Mouse (Mus musculus): ENCODE measurements around the gene Ppip5k1. TPM values are rescaled to one million over a fixed set of nuclear protein-coding genes. Genes with fewer than 3 reads are reported as not detected.

Ppip5k1 gene
- polyA plus RNA-seq, 1 experiment: 14.9 TPM

DNA sequence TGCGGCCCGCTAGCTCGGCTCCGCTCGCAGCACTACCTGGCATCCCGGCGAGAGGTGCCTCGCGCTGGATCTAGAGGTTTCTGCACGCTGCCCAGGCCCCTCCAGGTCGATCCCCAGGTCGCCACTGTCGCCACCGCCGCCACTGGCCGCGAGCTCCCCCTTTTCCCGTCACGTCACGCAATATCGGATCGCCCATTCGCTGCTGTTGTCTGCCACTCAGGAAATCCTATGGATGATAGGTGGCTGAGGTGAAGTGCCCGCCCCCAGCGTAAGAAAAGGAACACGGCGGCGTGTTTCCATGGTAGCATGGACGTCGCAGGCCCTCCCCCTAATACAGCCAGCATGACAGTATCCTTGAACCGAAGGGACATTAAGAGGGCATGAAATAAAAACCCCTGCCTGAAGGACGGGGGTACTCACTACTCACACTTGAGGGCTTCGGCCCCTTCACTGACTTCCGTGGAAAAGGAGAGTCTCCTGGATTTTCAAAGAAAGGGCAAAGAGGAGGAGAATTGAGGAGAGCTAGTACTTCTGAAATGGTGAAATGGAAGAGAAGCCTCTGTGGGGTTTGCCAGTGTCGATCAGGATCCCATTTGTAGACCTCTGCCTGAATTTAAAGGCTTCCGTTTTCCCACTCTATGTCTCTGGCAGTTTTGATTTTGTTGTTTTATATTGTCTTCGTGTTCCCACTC, 83.8 kb downstream of the Ppip5k1 start, which contains the start of gene Trp53bp1:
Trp53bp1 (minus strand) TSS at position 172 of the 692 bp plus-strand sequence.
- no peaks in the 10 kb centered on the region for H3K9me3 ChIP-seq (replicated peaks; ENCODE audit: control insufficient read depth, insufficient read depth, low read length, poor library complexity, severe bottlenecking)
- no peak within 1 kb of the TSS for H3K27ac ChIP-seq (ENCODE audit: insufficient read depth, low read length)
- TF ChIP-seq POLR2A (IDR thresholded peaks at IDR 0.05; ENCODE audit: insufficient read depth, low read length) (no peak), EP300 (IDR thresholded peaks at IDR 0.05; ENCODE audit: insufficient read depth, low read depth, low read length) (no peak), CTCF (IDR thresholded peaks at IDR 0.05; ENCODE audit: low read depth, low read length) (no peak)
- no peaks in the 10 kb centered on the region for H3K4me1 ChIP-seq (ENCODE audit: control insufficient read depth, insufficient read depth, low read length)
- peak within 1 kb of the TSS; percentile 92 for H3K4me3 ChIP-seq (ENCODE audit: low read depth, low read length)
- peaks cover 2% of the 10 kb centered on the region; the same call in 1 of the 2 replicates for H3K27me3 ChIP-seq (ENCODE audit: control insufficient read depth, insufficient read depth, low read length, poor library complexity, severe bottlenecking)
- peak within 1 kb of the TSS; percentile 76 for H3K9ac ChIP-seq (ENCODE audit: low read depth, poor library complexity, severe bottlenecking)
- H3K36me3 ChIP-seq (ENCODE audit: control insufficient read depth, insufficient read depth, low read length, poor library complexity, severe bottlenecking): peaks cover 18% of the 10 kb centered on the region

DNA sequence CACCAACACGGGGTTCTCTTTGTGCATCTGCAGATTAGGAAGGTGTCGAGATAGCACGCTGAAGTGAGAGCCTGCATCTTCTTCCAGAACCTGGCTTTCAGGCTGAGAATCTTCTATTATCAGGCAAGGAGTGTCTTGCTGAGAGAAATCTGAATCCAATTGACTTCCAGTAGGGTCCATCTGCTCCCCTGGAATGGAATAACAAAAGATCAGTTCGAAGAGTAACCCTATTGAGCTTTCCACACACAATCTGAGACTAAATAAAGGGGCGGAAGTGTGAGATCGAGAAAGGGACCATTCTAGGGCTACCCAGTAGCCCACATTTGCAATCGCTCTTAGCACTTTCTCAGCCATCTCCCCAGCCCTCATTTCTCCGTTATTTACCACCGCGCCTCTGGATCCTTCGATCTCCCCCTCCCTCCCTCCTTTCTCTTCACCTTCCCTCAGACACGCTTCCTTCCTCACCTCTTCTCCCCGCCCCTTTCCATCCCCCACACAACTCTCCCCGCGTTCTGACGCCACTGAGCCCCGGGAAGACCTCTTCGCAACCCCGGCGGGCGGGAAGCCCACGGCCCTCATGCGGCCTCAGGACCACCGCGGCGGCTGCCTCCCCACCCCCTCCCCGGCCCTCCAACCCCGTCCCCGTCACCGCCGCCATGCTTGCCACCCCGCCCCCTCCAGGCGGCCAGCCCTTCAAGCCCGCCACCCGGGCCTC, 84.5 kb downstream of the Ppip5k1 start:
- H3K4me3 ChIP-seq (ENCODE audit: low read depth, low read length): peak overlapping the region; percentile 92
- H3K9ac ChIP-seq (ENCODE audit: low read depth, poor library complexity, severe bottlenecking): peak overlapping the region; percentile 76
- no peaks in the 10 kb centered on the region for H3K4me1 ChIP-seq (ENCODE audit: control insufficient read depth, insufficient read depth, low read length)
- TF ChIP-seq CTCF (IDR thresholded peaks at IDR 0.05; ENCODE audit: low read depth, low read length) (no peak), POLR2A (IDR thresholded peaks at IDR 0.05; ENCODE audit: insufficient read depth, low read length) (no peak), EP300 (IDR thresholded peaks at IDR 0.05; ENCODE audit: insufficient read depth, low read depth, low read length) (peak; percentile 46; the same call in 1 of the 2 replicates)
- H3K9me3 ChIP-seq (replicated peaks; ENCODE audit: control insufficient read depth, insufficient read depth, low read length, poor library complexity, severe bottlenecking): no peaks in the 10 kb centered on the region
- peaks cover 2% of the 10 kb centered on the region; the same call in 1 of the 2 replicates for H3K27me3 ChIP-seq (ENCODE audit: control insufficient read depth, insufficient read depth, low read length, poor library complexity, severe bottlenecking)
- H3K27ac ChIP-seq (ENCODE audit: insufficient read depth, low read length): no peak overlapping the region
- H3K36me3 ChIP-seq (ENCODE audit: control insufficient read depth, insufficient read depth, low read length, poor library complexity, severe bottlenecking): peaks cover 18% of the 10 kb centered on the region

DNA sequence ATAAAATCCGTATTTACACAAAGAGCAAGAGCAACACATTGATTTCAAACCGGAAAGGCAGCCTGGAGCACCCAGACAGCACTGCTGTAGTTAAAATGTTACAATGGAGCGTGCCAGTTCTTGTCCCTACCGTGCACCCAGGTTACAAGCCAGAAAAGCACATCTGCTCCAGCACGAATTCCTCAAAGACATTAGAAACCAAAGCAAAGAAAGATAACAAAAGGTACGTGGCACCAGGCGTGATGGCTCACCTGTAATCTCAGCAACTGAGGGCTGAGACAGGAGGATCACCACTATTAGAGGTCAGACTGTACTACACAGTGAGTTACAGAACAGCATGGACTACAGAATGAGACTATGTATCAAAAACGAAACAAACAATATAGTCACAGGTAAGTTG, 86.8 kb downstream of the Ppip5k1 start:
- Histone ChIP-seq H3K36me3 (ENCODE audit: control insufficient read depth, insufficient read depth, low read length, poor library complexity, severe bottlenecking) (peaks cover 18% of the 10 kb centered on the region), H3K9me3 (replicated peaks; ENCODE audit: control insufficient read depth, insufficient read depth, low read length, poor library complexity, severe bottlenecking) (no peaks in the 10 kb centered on the region), H3K27me3 (ENCODE audit: control insufficient read depth, insufficient read depth, low read length, poor library complexity, severe bottlenecking) (peaks cover 2% of the 10 kb centered on the region; the same call in 1 of the 2 replicates), H3K9ac (ENCODE audit: low read depth, poor library complexity, severe bottlenecking) (no peak overlapping the region), H3K27ac (ENCODE audit: insufficient read depth, low read length) (no peak overlapping the region), H3K4me3 (ENCODE audit: low read depth, low read length) (no peak overlapping the region), H3K4me1 (ENCODE audit: control insufficient read depth, insufficient read depth, low read length) (no peaks in the 10 kb centered on the region)
- TF ChIP-seq POLR2A (IDR thresholded peaks at IDR 0.05; ENCODE audit: insufficient read depth, low read length) (no peak), CTCF (IDR thresholded peaks at IDR 0.05; ENCODE audit: low read depth, low read length) (no peak), EP300 (IDR thresholded peaks at IDR 0.05; ENCODE audit: insufficient read depth, low read depth, low read length) (no peak)

Other genes with a start within 250 kb of the Ppip5k1 start
- not detected in 2 replicates for gene Tgm7, start 245.6 kb downstream of the Ppip5k1 start, polyA plus RNA-seq (2011; ENCODE audit: insufficient read depth, insufficient read length, low read depth, missing spikeins)
- gene Adal, start 215.0 kb downstream of the Ppip5k1 start, polyA plus RNA-seq (2011; ENCODE audit: insufficient read depth, insufficient read length, low read depth, missing spikeins): 11.1 and 12.2 TPM in 2 replicates
- 3.1 and 3.3 TPM in 2 replicates for gene Lcmt2, start 214.7 kb downstream of the Ppip5k1 start, polyA plus RNA-seq (2011; ENCODE audit: insufficient read depth, insufficient read length, low read depth, missing spikeins)
- 42.5 and 52.4 TPM in 2 replicates for gene Tubgcp4, start 184.7 kb downstream of the Ppip5k1 start, polyA plus RNA-seq (2011; ENCODE audit: insufficient read depth, insufficient read length, low read depth, missing spikeins)
- 6.1 and 6.4 TPM in 2 replicates for gene Zscan29, start 184.3 kb downstream of the Ppip5k1 start, polyA plus RNA-seq (2011; ENCODE audit: insufficient read depth, insufficient read length, low read depth, missing spikeins)
- 76.2 and 101 TPM in 2 replicates for gene Trp53bp1, start 84.0 kb downstream of the Ppip5k1 start, polyA plus RNA-seq (2011; ENCODE audit: insufficient read depth, insufficient read length, low read depth, missing spikeins)
- 5.3 and 9.2 TPM in 2 replicates for gene Map1a, start 65.8 kb downstream of the Ppip5k1 start, polyA plus RNA-seq (2011; ENCODE audit: insufficient read depth, insufficient read length, low read depth, missing spikeins)
- 23.2 and 28.4 TPM in 2 replicates for gene Ckmt1, start 2.3 kb upstream of the Ppip5k1 start, polyA plus RNA-seq (2011; ENCODE audit: insufficient read depth, insufficient read length, low read depth, missing spikeins)
- gene Strc, start 31.8 kb upstream of the Ppip5k1 start, polyA plus RNA-seq (2011; ENCODE audit: insufficient read depth, insufficient read length, low read depth, missing spikeins): not detected in 2 replicates
- 486 and 515 TPM in 2 replicates for gene Pdia3, start 58.4 kb upstream of the Ppip5k1 start, polyA plus RNA-seq (2011; ENCODE audit: insufficient read depth, insufficient read length, low read depth, missing spikeins)
- 1.9 and 2.5 TPM in 2 replicates for gene Catsper2, start 58.4 kb upstream of the Ppip5k1 start, polyA plus RNA-seq (2011; ENCODE audit: insufficient read depth, insufficient read length, low read depth, missing spikeins)
- 16.2 and 18.1 TPM in 2 replicates for gene Ell3, start 88.9 kb upstream of the Ppip5k1 start, polyA plus RNA-seq (2011; ENCODE audit: insufficient read depth, insufficient read length, low read depth, missing spikeins)
- 367 and 428 TPM in 2 replicates for gene Serf2, start 93.8 kb upstream of the Ppip5k1 start, polyA plus RNA-seq (2011; ENCODE audit: insufficient read depth, insufficient read length, low read depth, missing spikeins)
- gene Hypk, start 97.9 kb upstream of the Ppip5k1 start, polyA plus RNA-seq (2011; ENCODE audit: insufficient read depth, insufficient read length, low read depth, missing spikeins): 102 and 107 TPM in 2 replicates
- gene Serinc4, start 101.4 kb upstream of the Ppip5k1 start, polyA plus RNA-seq (2011; ENCODE audit: insufficient read depth, insufficient read length, low read depth, missing spikeins): 0.27 TPM in 1 of 2 replicates, not detected in the other
- 25.9 and 28.0 TPM in 2 replicates for gene Mfap1b, start 118.7 kb upstream of the Ppip5k1 start, polyA plus RNA-seq (2011; ENCODE audit: insufficient read depth, insufficient read length, low read depth, missing spikeins)
- gene Mfap1a, start 151.3 kb upstream of the Ppip5k1 start, polyA plus RNA-seq (2011; ENCODE audit: insufficient read depth, insufficient read length, low read depth, missing spikeins): 22.0 and 22.8 TPM in 2 replicates
- gene Wdr76, start 151.3 kb upstream of the Ppip5k1 start, polyA plus RNA-seq (2011; ENCODE audit: insufficient read depth, insufficient read length, low read depth, missing spikeins): 40.6 and 41.2 TPM in 2 replicates

Data from ES-Bruce4 (cell line).